Mouse (Mus musculus) heart, embryonic 16.5 days (tissue): ENCODE data around the gene Adipor1. TPM values are rescaled to one million over a fixed set of nuclear protein-coding genes. Genes with fewer than 3 reads are reported as not detected.
A peak's percentile ranks its signal among the peaks of the same experiment; 100 is the strongest.

Experiments used
- ATAC-seq: fragments of 200-750 bp; cut with Nextera tagmentation; replicated peaks from 2 replicates; pipeline ENCODE4 v1.8.0; 2017; ENCODE audit warnings: moderate number of reproducible peaks; ENCODE audit not compliant: insufficient read depth, low FRiP score; ENCODE audit errors: extremely low read depth
- H3K27ac ChIP-seq: fragments of 300-500 bp; sonication (generic); 2 replicates; pipeline ENCODE4 v1.5.1; 2014; ENCODE audit warnings: mild to moderate bottlenecking, low read length, control low read depth, moderate library complexity
- H3K27me3 ChIP-seq: fragments of 300-500 bp; sonication (generic); 2 replicates; pipeline ENCODE4 v1.6.1; 2014; ENCODE audit warnings: low read length, mixed read lengths; ENCODE audit not compliant: control insufficient read depth, insufficient read depth
- H3K36me3 ChIP-seq: fragments of 300-500 bp; sonication (generic); 2 replicates; pipeline ENCODE4 v1.6.1; 2014; ENCODE audit not compliant: control insufficient read depth, insufficient read depth
- H3K4me1 ChIP-seq: fragments of 300-500 bp; sonication (generic); 2 replicates; pipeline ENCODE4 v1.6.1; 2014; ENCODE audit warnings: low read length, mixed read lengths; ENCODE audit not compliant: control insufficient read depth, insufficient read depth
- H3K4me2 ChIP-seq: fragments of 300-500 bp; sonication (generic); 2 replicates; pipeline ENCODE4 v1.6.1; 2014; ENCODE audit warnings: low read depth, mild to moderate bottlenecking, control low read depth, low read length
- H3K4me3 ChIP-seq: fragments of 300-500 bp; sonication (generic); 2 replicates; pipeline ENCODE4 v1.5.1; 2014; ENCODE audit warnings: mild to moderate bottlenecking, control low read depth, low read length
- H3K9ac ChIP-seq: fragments of 300-500 bp; sonication (generic); 2 replicates; pipeline ENCODE4 v1.6.1; 2014; ENCODE audit warnings: low read length, control low read depth
- H3K9me3 ChIP-seq: fragments of 300-500 bp; sonication (generic); replicated peaks from 2 replicates; pipeline ENCODE4 v1.6.1; 2016; ENCODE audit warnings: low read length; ENCODE audit not compliant: control insufficient read depth
- WGBS: fragments of 180-500 bp; shearing (Covaris S2); extraction: QIAGEN DNeasy Blood & Tissue Kit; methylation state at CpG from one replicate; pipeline ENCODE4 v1.1.7; 2014; 5-methylcytosine and 5-hydroxymethylcytosine counted together
- polyA plus RNA-seq: library from polyadenylated mRNA; unstranded; fragments of >200 nt; fragmentation: Nextera tagmentation; extraction: Ambion mirVana; gene quantifications from 2 replicates; pipeline ENCODE4 v1.2.1, GENCODE M21; 2015

Adipor1 gene
- polyA plus RNA-seq, 1 experiment from 2014 or later, result 148 TPM

DNA sequence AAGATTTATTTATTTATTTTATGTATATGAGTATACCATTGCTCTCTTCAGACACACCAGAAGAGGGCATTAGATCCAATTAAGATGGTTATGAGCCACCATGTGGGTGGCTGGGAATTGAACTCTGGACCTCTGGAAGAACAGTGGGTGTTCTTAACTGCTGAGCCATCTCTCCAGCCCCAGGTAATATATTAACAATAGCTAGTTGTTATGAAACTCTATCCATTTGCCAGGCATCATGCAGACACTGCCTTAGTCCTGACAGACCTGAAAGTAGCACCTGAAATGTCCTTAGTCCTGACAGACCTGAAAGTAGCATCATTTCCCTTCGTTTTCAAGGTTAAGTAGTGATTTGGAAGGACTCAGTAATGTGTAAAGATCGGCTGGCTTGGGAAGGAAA, 1.1 kb upstream of the Adipor1 start:
- Histone ChIP-seq H3K4me2 (no peak overlapping the region), H3K4me1 (peaks cover 31% of the 10 kb centered on the region), H3K9ac (no peak overlapping the region), H3K4me3 (no peak overlapping the region), H3K27me3 (no peaks in the 10 kb centered on the region), H3K36me3 (peaks cover 20% of the 10 kb centered on the region), H3K27ac (no peak overlapping the region; the same call in 1 of the 2 replicates), H3K9me3 (no peaks in the 10 kb centered on the region)
- no peak for ATAC-seq
- 50% methylated on average over 2 of the region's 2 CpGs for WGBS

- peak; percentile 7; the same call in 1 of the 2 replicates for ATAC-seq
- H3K36me3 ChIP-seq, result peaks cover 15% of the 10 kb centered on the region
- H3K4me1 ChIP-seq, result peaks cover 36% of the 10 kb centered on the region
- peak overlapping the region; percentile 95 for H3K27ac ChIP-seq
- 11% methylated on average over 11 of the region's 11 CpGs for whole genome bisulfite sequencing
- H3K9me3 ChIP-seq, result no peaks in the 10 kb centered on the region
- H3K9ac ChIP-seq, result peak overlapping the region; percentile 74
- peak overlapping the region; percentile 84 for H3K4me3 ChIP-seq
- no peaks in the 10 kb centered on the region for H3K27me3 ChIP-seq
- H3K4me2 ChIP-seq, result peak overlapping the region; percentile 73
Observed at GRCm38 (mm10) chr1:134414501-134415167, 544 bp upstream of the Adipor1 start.

- Histone ChIP-seq H3K27me3 (no peaks in the 10 kb centered on the region), H3K4me3 (no peak overlapping the region), H3K9me3 (no peaks in the 10 kb centered on the region), H3K36me3 (0 out of 2 replicates have a peak, but pooled peaks cover 2% of the 10 kb centered on the region), H3K27ac (peak overlapping the region; percentile 67), H3K9ac (no peak overlapping the region), H3K4me2 (no peak overlapping the region; the same call in 1 of the 2 replicates), H3K4me1 (peaks cover 49% of the 10 kb centered on the region)
- no peak for ATAC-seq
- WGBS, result 51% methylated on average over 2 of the region's 2 CpGs
Observed at GRCm38 (mm10) chr1:134418414-134418975, 3.3 kb downstream of the Adipor1 start.

- Histone ChIP-seq H3K4me3 (no peak overlapping the region), H3K4me1 (peaks cover 47% of the 10 kb centered on the region), H3K9ac (no peak overlapping the region), H3K27me3 (no peaks in the 10 kb centered on the region), H3K9me3 (no peaks in the 10 kb centered on the region), H3K27ac (peak overlapping the region; percentile 67), H3K36me3 (peaks cover 7% of the 10 kb centered on the region; the same call in 1 of the 2 replicates), H3K4me2 (no peak overlapping the region)
- 48% methylated on average over 1 of the region's 1 CpGs for WGBS
- ATAC-seq, result no peak
Observed at GRCm38 (mm10) chr1:134419176-134419575, 4.0 kb downstream of the Adipor1 start.

DNA sequence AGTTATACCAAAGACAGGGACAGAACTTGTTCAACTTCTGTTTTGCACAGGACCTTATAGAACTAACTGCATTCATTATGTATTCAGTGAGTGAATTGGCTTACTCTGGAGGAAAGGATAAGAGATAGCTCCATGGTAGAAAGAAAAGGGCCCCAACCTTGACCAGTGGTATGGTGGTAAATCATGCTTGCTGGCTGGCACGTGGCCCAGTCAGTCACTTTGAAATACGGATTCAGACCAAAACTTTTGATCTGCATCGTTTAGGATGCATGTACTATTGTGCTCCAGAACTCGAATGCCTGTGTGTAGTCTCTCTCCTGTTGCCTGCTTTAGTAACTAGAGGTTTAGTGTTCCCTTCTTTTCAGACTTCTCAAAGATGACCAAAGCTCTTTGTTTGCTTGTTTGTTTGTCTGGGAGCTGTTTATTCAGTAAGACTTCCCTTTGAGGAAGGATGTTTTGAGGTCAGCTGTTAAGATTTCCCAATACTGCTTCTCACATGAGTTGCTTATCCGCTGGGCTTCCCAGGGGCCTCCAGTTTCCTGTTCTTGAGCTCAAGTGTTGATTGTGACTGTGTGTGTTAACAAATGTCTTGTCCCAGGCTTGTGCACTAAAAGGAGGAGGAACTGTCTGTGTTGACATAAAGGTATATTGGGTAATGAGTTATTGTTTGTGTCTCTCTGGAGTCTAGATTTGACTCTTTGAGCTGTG, 4.7 kb downstream of the Adipor1 start:
- no peak for ATAC-seq
- Histone ChIP-seq H3K36me3 (peaks cover 14% of the 10 kb centered on the region; the same call in 1 of the 2 replicates), H3K27ac (peak overlapping the region; percentile 67), H3K4me3 (no peak overlapping the region), H3K9me3 (no peaks in the 10 kb centered on the region), H3K4me2 (no peak overlapping the region; the same call in 1 of the 2 replicates), H3K9ac (no peak overlapping the region), H3K27me3 (no peaks in the 10 kb centered on the region), H3K4me1 (peaks cover 41% of the 10 kb centered on the region)
- WGBS, result 32% methylated on average over 5 of the region's 5 CpGs

GRCm38 (mm10) chr1:134423911-134424310, 8.7 kb downstream of the Adipor1 start:
- Histone ChIP-seq H3K27ac (no peak overlapping the region), H3K4me2 (no peak overlapping the region), H3K9ac (no peak overlapping the region), H3K4me1 (peaks cover 20% of the 10 kb centered on the region), H3K9me3 (no peaks in the 10 kb centered on the region), H3K27me3 (no peaks in the 10 kb centered on the region), H3K4me3 (no peak overlapping the region), H3K36me3 (peaks cover 45% of the 10 kb centered on the region)
- WGBS, result 66% methylated on average over 10 of the region's 10 CpGs
- no peak for ATAC-seq

- Histone ChIP-seq H3K27me3 (no peaks in the 10 kb centered on the region), H3K36me3 (peaks cover 59% of the 10 kb centered on the region), H3K9ac (no peak overlapping the region), H3K9me3 (no peaks in the 10 kb centered on the region), H3K4me3 (no peak overlapping the region), H3K4me1 (0 out of 2 replicates have a peak, but pooled peaks cover 2% of the 10 kb centered on the region), H3K27ac (no peak overlapping the region), H3K4me2 (no peak overlapping the region)
- ATAC-seq, result no peak
- WGBS, result 22% methylated on average over 5 of the region's 5 CpGs
Observed at GRCm38 (mm10) chr1:134426289-134426688, 11.1 kb downstream of the Adipor1 start.

- Histone ChIP-seq H3K9ac (no peak overlapping the region), H3K36me3 (peaks cover 33% of the 10 kb centered on the region), H3K4me1 (no peaks in the 10 kb centered on the region), H3K4me3 (no peak overlapping the region), H3K27ac (no peak overlapping the region), H3K9me3 (no peaks in the 10 kb centered on the region), H3K27me3 (no peaks in the 10 kb centered on the region), H3K4me2 (no peak overlapping the region)
- 76% methylated on average over 10 of the region's 10 CpGs for WGBS
- ATAC-seq, result no peak
Observed at GRCm38 (mm10) chr1:134433002-134433401, 17.8 kb downstream of the Adipor1 start.

DNA sequence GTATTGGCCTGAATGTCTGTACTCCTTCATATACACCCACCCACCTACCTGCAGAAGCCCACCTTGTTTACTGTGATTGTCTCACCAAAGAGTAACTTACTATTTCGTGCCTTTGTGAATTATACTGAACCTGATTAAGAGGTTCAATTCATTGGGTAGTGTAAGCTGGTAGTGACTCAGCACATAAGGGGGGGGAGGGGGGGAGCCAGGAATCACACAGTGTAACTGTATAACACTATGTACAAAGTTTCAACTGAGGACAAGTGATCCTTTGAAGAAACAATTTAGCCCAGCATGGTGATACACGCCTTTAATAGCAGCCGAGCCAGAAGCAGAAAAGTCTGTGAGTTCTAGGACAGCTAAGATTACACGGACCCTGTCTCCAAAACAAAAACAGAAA, 18.3 kb downstream of the Adipor1 start:
- Histone ChIP-seq H3K4me2 (no peak overlapping the region), H3K27me3 (no peaks in the 10 kb centered on the region), H3K4me1 (no peaks in the 10 kb centered on the region), H3K9me3 (no peaks in the 10 kb centered on the region), H3K36me3 (peaks cover 30% of the 10 kb centered on the region), H3K9ac (no peak overlapping the region), H3K27ac (no peak overlapping the region), H3K4me3 (no peak overlapping the region)
- 91% methylated on average over 4 of the region's 4 CpGs for WGBS
- no peak for ATAC-seq
